Mouse (Mus musculus): ENCODE measurements around the gene Htr3a. TPM values are rescaled to one million over a fixed set of nuclear protein-coding genes. Genes with fewer than 3 reads are reported as not detected.

The Htr3a gene
- not detected for total RNA-seq (2023)

DNA sequence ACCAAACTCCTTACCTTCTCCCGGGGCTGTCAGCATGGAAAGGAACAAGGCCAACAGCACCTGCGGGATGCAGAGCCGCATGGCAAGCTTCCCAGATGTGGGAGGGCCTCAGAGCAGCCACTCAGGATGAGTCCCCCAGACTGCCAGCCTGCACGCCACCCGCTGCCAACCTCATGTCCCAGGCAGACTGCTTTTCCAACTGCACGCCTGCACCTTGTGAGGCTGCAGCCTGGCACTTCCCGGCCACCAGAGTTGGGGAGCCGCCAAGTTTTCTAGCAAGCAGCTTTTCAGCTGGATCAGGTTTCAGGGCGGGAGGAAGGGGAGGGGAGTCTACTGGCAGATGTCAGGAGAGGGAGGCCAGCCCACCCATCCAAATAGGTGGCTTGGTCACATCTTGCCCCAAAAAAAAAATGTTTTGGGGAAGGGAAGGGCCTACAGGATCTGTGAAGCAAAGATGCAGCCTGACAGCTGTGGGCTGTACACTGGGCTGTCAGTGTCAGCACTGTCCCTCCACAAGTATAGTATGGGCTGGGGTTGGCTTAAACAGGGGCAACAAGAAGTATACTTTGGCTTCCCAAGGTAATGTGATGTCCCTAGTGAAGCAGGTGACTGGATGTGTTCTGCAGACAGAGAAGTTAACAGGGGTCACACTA is at the start of gene Htr3a:
Gene Htr3a (minus strand): TSS at position 215 of the 653 bp plus-strand sequence.

Other genes starting within 250 kb of the Htr3a start
- 1 to 10 TPM; 6.6 to 7.6 TPM for gene Zbtb16, start 74.9 kb downstream of the Htr3a start, total RNA-seq (2023)
- gene Htr3b, start 53.9 kb upstream of the Htr3a start, total RNA-seq (2023) = not detected
- 10 to 100 TPM in 1 of 2 experiments, 1 to 10 TPM in 1; 9.7 to 10.8 TPM for gene Usp28, start 74.3 kb upstream of the Htr3a start, total RNA-seq (2023)
- gene Zw10, start 144.5 kb upstream of the Htr3a start, total RNA-seq (2023) = 10 to 100 TPM; 19.4 to 22.0 TPM
- gene Tmprss5, start 170.2 kb upstream of the Htr3a start, total RNA-seq (2023) = not detected

Measured in neutrophil, adult 59 days (primary cell).